Mouse (Mus musculus) kidney, adult 18-20 months (tissue): Measurements from ENCODE around the gene Dst.
A peak's percentile ranks its signal among the peaks of the same experiment; 100 is the strongest.

Source experiments
- DNase-seq: peaks from one replicate; pipeline ENCODE4 v3.0.0; 2021

The Dst gene

DNA sequence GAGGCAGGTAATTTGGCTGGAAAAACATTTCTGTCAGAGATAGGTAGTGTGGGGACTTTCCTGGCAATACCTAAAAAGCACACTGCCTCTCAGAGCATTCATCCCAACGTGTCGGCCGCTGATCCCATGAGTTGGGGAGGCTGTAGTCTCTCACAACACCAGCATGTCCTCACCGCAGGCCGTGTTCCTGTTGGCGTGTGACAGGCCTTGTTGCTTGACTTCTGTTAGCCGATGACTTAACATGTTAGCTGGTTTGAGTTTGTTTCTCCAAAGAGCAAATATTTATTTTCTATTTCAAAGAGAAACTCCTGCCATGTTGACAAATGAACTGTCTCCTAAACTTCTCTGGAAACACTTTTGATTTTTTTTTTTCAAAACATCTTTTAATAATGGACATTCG lies 344.2 kb downstream of the Dst start:
- DNase-seq = no peak

DNA sequence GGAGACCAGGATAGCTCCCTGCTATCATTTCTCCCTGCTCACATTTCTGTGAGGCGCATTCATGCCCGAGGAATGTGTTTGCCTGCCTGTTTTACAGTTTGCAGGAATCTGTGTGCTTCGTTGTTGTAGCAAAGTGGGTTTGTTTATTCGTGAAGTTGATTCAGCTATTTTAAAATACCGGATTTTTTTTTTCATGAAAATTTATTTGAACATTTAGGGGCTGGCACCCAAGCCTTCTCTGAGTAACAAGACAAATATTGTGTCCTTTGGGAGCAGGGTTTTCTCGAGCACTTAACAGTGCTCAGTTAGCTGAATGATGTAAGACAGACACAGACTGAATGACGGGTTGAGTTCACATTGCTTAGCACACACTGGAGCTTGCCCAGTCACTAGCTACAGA lies 345.9 kb downstream of the Dst start:
- no peak for DNase-seq

DNA sequence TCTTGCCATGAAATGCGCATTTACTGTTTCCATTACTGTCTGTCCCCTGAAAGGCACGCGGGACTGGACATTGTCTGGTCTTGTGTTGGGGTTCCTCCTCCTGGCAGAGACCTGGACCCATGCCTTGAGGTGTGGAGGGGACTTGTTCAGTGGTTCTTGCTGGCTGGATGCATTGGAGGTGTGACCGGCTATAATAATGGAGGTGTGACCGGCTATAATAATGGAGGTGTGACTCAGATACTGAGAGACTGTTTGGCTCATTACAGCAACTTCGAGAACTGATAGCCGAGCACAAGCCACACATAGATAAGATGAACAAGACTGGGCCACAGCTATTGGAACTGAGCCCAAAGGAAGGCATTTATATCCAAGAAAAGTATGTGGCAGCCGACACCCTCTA lies 351.9 kb downstream of the Dst start:
- DNase-seq = no peak

DNA sequence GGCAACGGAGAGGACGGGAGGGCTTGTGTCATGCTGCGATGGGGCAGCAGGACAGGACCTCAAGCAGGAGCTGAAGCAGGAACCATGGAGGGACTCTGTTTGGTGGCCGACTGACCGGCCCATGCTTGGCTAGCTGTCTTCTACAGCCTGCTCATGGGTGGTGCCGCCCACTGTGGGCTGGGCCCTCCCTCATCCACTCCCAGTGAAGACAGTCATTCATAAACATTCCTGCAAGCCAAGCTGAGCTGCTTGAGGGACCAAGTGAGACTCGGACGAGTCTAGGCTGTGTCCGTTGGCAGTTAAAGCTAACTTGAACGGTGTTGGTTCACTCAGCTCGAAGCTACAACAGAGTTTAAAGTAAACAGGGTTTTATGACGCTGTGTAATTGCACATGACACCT lies 353.0 kb downstream of the Dst start:
- peak; percentile 25 for DNase-seq

DNA sequence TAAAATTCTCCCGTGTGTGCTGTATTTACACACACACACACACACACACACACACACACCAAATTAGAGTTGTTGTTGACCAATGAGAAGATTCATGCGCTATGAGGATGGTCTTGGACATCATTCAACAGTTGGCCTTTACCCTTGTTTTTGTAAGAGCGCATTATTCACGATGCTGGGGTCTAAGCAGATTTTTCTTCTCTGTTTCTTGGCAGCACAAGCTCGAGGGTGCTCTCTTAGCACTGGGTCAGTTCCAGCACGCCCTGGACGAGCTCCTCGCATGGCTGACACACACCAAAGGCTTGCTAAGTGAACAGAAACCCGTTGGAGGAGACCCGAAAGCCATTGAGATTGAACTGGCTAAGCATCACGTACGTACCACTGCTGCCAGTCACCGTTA lies 360.5 kb downstream of the Dst start:
- DNase-seq = peak; percentile 13

DNA sequence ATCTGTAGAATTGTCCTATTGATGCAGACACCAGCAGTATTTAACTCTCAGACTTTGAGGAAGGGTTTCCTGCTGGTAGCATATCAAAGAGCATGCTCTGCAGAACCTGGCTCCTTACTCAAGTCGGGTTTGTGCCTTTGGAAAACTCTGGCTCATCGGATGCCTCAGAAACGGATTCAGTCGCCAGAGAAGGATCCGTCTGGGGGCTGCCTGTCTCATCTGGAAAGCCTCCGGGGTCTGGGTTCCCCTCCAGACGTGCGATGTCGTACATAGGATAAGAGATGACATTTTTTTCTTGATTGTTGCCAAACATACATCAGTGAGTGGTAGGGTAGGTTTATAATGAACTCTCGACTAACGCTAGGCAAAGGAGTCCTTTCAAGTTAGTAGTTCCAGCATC lies 361.6 kb downstream of the Dst start:
- DNase-seq = no peak

DNA sequence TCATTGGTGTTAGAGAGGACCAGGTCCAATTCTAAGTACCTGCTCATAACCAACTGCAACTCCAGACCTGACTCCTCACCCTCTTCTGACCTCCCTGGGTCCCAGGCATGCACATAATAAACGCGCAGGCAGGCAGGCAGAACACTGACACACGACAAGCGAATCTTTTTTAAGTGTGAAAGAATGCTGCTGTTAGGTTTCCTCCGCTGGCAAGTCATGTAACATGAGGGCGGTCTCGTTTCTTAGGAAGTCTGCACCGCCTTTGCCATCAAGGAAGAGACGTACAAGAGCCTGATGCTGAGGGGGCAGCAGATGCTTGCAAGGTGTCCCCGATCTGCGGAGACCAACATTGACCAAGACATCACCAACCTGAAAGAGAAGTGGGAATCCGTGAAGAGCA lies 365.9 kb downstream of the Dst start:
- no peak for DNase-seq

DNA sequence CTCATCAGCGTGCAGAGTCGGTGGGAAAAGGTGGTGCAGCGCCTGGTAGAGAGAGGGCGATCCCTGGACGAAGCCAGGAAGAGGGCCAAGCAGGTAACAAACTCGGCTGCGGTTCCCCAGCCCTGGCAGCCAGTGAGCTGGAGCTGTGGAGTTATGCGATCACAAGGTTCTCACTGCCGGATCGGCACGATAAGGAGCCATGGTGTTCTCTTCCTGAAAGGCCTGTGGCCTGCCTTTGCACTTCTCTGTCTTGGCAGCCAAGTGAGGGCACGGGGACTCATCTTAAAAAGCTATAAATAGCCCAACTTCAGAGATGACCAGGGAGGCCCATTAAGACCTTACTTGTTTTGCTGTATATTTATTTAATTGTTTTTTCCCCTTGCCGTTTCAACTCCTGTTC lies 367.8 kb downstream of the Dst start:
- DNase-seq = no peak

DNA sequence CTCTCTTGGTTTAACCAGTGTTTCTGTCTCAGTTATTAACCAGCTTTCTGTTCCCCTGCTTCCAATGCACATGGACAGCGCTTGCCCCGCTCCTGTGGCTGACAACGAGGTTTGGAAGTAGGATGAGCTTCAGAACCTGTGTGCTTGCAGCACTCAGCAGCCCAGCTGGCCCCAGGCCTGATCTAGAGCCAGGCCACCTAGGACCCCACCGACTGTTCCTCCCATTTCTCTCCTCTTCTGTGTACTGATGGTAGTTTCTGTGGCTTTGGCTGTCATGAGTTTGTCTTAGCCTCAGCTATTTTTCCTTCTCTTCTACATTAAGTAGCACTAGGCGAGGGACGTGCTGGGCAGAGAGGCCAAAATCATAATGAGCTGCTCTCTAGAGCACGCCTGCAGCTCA lies 368.7 kb downstream of the Dst start:
- no peak for DNase-seq

DNA sequence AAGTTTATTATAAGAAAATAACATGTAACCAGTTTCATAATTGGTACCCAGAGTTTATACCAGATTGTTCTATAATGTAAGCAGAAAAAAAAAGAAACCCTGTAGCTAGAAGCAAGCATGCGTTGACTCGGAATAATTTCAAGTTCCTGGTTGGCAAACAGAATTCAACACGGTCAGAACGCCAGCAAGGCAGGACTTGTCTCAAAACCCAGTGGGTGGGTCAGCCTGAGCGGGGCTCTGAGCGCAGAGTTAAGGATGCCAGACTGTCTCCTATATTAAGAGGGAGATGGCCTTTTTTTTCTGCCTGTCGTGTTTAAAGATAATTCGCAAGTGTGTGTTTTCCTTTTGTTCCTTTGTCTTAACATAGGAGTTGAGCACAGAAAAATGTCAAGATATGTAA lies 369.2 kb downstream of the Dst start:
- no peak for DNase-seq

DNA sequence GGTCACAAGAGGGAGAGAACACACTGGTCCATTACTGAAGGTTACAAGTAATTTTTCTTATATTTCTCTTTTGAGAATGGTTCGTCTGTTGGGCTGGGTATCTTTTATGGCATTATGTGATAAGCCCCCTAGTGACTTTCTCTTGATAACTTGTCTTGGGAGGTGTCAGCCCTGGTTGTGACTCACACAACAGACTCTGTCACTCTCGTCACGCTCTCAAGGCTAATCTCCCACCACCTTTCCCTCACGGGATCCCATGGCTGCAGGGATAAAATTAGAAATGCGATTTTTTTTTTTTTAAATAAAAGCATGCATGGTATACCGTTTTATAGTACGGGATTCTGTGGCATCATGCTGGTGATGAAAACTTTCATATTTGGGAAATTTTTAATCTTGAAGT lies 375.5 kb downstream of the Dst start:
- no peak for DNase-seq

DNA sequence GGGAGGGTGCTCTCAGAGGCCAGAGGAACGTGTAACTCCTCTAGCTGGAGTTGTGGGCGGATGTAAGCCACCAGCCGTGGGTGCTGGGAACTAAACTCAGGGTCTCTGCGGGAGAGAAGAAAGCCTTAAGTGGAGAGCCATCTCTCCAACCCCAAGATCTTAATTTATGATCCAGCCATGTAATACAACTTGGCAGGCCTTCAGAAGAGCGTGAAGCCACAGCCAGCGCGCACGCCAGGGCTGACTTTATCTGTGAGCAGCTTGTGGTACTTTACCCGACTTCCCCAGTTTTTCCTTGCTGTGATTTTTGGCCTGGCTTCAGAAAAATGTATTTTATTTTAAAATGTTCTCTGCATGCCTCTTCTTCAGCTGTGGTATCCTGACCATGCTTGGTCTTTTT lies 377.0 kb downstream of the Dst start:
- no peak for DNase-seq

DNA sequence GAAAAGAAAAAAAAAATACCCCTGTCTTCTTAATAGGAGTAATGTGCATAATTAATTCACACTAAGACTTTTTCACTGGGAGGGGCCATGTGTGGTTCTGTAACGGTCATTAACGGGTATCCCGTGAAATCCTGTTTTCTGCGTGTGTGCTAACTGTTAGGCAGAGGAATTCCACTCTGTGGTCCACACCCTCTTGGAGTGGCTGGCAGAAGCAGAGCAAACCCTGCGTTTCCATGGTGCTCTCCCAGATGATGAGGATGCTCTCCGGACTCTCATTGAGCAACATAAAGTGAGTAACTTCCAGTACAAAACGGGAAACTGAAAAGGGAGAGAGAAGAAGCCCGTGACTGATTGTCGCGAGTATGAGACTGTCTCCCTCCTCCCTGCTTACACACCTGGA lies 379.7 kb downstream of the Dst start:
- no peak for DNase-seq

DNA sequence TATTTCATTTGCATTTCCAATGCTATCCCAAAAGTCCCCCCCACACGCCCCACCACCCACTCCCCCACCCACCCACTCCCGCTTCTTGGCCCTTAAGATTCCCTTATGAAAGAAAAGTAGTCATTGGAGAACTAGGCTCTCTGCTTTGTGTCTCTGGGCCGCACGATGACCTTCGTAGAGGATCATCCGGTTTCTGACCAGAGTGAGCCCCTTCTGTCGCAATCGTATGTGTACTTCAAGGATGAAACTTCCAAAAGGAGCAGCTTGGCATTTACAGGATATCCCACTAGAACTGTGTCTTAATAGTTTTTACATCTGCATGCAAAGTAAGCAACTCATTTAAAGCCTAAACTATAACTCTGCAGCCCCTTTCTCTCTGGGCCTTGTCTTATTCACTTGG lies 380.2 kb downstream of the Dst start:
- DNase-seq = no peak

DNA sequence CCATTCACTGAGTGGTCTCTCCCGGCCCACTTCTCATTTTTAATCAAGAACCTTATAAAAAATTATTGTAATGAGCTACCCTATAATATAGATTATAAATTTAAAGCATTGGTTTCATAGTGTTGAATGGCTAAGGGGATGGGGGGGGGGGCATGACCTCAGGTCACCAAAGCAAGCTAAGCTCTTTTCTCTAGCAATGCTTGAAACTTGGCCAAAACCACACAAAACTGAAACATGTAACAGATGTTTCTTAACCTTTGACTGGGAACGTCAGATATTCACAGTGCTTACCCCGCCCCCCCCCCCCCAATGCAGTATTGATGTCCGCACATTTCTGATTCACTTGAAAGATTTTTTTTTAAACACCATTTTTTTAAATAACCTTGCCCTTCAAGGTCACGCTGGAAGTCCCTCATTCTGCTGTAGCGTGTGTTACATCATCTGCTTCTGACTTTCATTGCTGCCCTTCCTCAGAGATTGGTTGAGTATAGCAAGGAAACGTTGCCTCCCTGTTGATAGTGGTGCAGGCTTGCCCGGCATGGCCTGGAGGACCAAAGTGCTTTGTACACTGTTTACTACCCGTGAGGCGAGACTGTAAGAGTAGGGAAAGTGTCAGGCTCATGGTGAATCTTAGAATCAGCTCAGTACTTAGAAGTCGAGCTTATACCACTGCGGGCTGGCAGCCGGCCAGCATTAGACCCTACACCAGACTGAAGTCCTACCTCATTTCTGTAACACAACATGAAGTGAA lies 380.9 kb downstream of the Dst start:
- no peak for DNase-seq

DNA sequence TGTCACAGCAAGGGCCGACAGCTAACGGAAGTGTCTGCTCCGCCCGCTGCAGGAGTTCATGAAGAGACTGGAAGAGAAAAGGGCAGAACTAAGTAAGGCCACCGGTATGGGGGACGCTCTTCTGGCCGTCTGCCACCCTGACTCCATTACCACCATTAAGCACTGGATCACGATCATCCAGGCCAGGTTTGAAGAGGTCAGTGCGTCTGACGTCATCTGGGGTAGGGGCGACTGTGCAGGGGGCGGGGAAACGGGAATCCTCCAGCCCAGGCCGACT lies 381.4 kb downstream of the Dst start:
- DNase-seq = no peak

DNA sequence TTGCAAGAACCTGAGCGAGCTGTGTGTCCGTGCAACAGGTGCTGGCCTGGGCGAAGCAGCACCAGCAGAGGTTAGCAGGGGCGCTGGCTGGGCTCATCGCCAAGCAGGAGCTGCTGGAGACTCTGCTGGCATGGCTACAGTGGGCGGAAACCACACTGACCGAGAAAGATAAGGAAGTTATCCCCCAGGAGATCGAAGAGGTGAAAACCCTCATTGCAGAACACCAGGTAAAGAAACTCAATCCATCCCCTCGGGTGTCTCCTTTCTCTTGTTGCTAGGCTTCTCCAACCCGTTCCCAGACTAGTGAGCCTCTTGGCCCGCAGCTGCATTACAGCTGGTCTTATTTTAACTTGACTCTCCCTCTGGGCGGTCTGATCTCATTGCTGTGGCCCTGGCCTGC lies 382.3 kb downstream of the Dst start:
- no peak for DNase-seq

DNA sequence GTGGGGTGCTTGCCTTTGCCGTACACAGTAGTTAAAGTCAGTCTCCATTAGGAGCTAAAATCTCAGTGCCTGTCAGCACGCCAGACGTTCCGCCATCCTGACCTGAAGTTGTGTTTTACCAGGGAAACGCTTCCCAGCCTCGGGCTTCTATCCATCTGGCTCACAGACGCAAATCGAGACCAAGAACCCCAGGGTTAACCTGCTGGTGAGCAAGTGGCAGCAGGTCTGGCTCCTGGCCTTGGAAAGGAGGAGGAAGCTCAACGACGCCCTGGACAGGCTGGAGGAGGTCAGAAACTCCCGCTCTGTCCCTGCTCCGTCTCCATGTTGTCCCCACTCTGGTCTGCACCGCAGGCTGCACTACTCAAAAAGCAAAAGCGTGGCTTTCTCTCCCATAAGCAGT lies 385.2 kb downstream of the Dst start:
- DNase-seq = no peak

DNA sequence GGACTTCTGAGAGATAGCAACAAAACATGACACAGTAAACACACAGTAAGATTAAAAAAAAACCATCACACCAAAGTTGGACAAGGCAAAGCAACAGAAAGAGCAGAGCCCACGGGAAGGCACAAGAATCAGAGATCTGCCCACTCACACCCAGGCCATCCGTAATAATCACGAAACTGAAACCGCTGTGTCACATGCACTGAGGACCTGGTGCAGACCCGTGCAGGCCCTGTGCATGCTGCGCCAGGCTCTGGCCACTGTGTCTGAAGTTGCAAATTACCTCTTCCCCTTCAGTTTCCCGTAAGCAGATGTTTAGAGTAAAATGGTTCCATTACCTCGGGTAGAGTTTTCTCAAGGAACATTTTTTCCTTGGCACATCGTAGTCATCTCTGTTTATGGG lies 389.6 kb downstream of the Dst start:
- DNase-seq = no peak

DNA sequence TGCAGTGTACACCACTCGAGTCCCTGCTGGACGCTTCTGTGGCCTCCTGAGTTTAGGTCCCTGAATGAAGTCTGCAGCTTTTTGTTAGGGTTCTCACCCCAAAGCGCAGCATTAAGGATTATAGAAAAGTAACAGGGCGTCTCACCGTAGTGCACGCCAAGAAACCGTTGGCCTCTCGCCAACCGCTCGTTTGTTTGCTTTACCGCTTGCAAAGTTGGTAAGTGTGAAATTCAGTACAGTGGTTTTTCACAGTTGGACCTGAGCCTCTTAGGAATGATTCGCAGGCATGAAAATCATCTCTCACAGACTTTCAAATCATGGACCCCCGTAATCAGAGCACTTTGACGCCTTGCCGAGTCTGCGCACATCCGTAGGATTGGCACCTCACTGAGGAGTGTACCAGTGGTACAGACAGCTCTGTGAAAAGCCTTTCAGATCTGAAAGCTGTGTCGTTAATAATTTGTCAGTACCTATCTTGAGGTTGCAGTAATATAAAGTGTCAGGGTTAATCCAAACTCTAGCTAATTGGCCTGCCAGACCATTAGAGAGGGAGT lies 390.7 kb downstream of the Dst start:
- DNase-seq = no peak

DNA sequence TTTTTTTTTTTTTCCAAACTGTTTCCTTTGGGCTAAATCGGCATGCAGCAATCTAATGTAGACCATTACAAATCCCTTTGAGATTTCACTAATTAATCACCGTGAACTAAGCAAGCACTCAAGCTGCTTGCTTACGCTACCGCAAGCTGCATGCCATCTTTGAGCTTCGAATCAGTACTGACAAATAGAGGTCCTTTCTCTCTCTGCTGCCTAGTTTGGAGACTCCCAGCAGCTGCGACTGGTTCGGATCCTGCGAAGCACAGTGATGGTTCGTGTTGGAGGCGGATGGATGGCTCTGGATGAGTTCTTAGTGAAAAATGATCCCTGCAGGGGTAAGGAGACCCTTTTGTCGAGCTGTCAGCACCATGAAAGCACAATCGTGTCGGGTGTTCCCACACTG lies 391.5 kb downstream of the Dst start:
- no peak for DNase-seq

DNA sequence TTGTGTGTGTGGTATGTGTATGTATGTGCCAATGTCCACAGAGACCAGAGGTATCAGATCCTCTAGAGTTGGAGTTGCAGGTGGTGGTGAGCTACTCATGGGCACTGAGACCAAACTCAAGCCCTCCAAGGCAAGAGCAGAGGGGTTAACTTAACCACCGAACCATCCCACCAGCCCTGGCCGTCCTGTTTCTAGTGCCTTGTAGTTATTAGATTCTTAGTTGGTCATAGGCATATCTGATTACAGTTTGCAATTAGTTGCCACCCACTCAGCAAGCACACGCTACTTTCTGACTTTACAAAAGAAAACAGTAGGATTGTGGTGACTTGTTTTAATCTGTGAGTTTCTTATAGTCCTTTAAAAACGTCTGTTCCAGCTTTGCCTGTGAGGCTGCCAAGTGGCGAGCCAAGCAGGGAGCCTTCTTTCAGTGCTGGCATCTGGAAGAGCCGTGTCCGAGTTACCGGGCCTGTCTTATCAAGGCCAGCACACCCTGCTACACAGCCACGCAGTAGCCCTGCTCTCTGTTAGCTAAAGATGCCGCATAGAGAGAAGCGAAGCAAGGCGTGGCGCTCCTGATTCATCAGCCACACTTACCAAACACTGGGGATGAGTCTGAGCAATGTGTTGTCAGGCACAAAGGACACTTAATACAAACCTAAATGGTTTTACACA lies 392.4 kb downstream of the Dst start:
- no peak for DNase-seq

DNA sequence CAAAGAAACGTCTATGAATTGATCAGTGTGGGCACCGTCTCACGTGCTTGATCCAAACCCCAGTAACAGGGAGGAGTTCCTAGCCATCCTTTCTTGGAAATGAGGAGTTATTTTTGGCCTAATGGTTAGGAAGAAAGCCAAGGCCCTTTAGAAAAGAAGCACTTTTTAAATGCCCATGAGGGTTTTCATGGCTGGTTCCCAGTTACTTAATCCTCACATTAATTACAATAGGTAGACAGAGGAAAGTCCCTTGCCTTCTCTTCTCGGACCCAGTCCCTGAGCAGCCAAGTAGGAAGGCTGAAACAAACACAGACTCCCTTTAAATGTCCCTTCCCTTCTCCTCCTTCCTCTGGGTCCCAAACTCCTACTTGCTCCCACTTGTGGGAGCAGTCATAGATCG lies 396.2 kb downstream of the Dst start:
- no peak for DNase-seq

DNA sequence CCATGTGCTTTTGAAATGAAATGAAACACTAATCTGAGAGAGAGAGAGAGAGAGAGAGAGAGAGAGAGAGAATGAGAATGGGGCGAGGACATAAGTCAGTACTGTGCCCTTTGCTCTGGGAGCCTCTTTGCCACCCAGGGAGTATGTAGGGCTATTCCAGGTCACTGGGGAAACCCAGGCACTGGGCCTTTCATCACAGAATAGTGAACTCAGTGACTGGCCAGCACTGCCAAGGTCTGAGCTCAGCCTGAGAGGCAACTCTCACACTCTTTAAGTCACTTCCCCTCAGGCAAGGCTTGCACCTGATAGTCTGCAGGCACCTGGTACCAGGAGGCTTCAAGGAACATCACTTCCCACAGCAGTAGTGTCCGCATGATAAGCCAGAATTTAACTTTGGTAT lies 398.7 kb downstream of the Dst start:
- no peak for DNase-seq

DNA sequence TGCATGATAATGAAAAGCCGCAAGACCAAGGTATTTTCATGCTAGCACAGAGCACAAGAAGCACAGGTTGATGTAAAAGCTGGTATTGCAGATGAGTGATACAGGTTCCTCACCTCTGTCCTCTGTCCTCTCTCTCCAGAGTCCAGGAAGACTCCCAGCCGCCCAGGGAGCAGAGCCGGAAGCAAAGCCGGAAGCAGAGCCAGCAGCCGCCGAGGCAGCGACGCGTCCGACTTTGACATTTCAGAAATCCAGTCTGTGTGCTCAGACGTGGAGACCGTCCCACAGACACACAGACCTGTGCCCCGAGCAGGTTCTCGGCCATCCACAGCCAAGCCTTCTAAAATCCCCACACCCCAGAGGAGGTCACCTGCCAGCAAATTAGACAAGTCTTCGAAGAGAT lies 399.2 kb downstream of the Dst start:
- no peak for DNase-seq
